Mouse (Mus musculus) embryo, embryonic 9.5 days (tissue): ENCODE measurements around the gene Gm9837.
"Not testable (repeated sequence)": the region's sequence is repeated elsewhere in the genome, so short reads cannot be mapped to it uniquely, and the experiment has no call there.

ENCODE experiments used
- DNase-seq: peaks from one replicate; pipeline ENCODE4 v3.0.0-alpha.2; 2017; ENCODE audit errors: extremely low spot score

The Gm9837 gene

DNA sequence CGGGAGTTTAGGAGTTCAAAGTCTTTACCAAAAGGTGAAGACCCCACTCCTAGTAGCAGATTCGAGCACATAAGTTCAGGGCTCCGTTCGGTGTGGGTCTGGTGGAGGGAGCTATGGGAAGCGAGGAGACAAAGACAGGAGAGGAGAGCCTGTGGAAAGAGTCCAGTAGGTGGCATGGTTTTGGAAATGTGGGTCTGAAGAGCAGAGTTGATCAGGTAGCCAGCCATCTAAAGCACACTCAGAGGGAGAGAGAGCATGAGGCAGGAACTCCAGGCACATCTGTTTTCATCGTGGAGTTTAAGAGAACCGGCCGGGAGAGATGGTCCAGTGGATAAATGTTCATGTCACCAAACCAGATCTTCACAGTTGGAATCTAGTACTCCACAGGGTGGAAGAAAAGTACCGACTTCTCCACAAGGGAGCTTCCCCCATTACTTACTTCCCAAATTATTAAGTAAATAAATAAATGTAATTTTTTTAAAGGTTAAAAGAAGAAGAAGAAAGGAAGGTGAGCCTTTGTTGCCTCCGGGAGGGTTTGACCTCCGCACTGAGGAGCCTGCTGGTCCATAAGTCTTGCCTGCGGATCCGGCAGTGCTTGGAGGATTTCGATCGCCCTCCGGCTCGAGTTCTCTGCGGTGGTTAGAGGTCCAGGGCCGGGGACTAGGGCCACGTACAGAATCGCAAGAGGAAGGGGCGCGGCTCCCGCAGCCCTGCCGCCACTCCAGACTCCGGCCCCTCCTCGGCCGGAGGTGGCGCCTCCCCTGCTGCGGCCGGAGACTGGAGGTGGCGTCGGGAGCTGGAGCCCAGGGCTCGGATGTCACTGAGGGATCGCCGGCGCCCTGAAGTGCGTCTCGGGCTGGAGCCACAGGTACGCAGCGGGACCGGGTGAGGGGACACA lies 13.6 kb downstream of the Gm9837 start, which contains the start of the genes Gm10447 and Shroom1:
TSS of gene Gm10447 (minus strand) at position 637 of the 898 bp plus-strand sequence.
TSS of gene Shroom1 (plus strand) at position 732 of the 898 bp plus-strand sequence.
- DNase-seq: peak; percentile 68

- DNase-seq: no peak
These were observed 17.2 kb downstream of the Gm9837 start for GRCm38 (mm10) chr11:53453031-53453430.

DNA sequence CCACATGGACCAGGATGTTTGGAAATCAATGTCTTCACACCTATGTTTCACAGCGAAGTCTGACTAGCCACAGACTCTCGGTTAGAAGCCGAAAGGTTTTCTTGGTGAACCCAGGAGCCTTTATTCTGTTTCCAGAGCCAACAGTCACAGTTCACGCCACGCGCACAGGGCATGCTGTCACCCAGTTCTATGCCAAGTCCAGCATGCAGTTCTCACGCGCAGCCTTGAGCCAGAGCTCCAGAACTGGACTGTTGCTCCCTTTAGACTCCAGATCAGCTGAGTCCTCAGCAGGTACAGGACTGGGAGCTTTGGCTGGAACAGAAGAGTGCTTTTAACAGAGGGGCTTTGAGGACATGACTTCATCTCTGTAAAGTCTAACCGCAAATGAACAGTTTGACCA lies 17.9 kb downstream of the Gm9837 start:
- DNase-seq: no peak

GRCm38 (mm10) chr11:53451361-53451760 lies 18.9 kb downstream of the Gm9837 start:
- DNase-seq: no peak

GRCm38 (mm10) chr11:53450070-53450705 lies 20.1 kb downstream of the Gm9837 start:
- DNase-seq: no peak

DNA sequence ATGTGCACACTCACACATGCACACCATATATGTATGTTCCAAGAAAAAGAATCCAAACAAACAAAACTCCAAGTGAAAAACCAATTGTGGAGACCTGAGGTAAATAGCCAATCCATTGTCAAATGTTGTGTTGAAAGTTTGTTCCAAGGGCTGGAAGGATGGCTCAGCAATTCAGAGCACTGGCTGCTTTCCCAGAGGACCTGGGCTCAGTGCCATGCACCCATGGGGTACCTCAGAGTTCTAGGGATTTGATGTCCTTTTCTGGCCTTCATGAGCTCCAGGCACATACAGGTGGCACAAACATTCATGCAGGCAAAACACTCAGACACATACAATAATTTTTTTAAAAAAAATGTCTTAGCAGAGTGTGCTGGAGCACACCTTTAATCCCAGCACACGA lies 21.8 kb downstream of the Gm9837 start:
- no peak for DNase-seq

DNA sequence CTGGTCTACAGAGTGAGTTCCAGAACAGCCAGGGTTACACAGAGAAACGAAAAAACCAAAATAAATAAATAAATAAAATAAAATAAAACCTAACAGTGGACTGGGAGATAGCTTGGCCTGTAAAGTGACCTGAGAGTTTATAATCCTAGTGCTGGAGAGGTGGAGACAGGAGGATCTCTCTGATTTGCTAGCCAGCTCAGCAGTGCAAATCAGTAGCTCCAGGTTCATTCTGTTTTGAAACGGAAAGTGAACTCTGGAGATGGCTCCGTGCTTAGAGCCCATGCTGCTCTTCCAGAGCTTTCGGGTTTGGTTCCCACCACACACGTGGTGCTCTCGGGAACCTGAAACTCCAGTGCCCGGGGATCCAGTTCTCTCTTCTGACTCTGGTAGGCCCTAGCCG lies 22.3 kb downstream of the Gm9837 start:
- DNase-seq: no peak

- no peak for DNase-seq
These were observed 24.1 kb downstream of the Gm9837 start for GRCm38 (mm10) chr11:53446183-53446582.

- no peak for DNase-seq
These were observed 24.7 kb downstream of the Gm9837 start for GRCm38 (mm10) chr11:53445562-53445961.

DNA sequence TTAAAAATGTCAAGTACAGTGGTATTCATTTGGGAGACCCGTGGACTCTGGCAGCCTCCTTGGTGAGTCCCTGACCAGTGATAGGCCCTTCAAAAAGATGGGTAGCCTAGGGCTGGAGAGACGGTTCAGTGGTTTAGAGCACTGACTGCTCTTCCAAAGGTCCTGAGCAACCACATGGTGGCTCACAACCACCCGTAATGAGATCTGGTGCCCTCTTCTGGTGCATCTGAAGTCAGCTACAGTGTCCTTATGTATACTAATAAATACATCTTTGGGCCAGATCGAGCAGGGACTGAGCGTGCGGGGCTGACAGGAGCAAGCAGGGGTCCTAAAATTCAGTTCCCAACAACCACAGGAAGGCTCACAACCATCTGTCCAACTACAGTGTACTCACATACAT lies 26.4 kb downstream of the Gm9837 start:
- no peak for DNase-seq

DNA sequence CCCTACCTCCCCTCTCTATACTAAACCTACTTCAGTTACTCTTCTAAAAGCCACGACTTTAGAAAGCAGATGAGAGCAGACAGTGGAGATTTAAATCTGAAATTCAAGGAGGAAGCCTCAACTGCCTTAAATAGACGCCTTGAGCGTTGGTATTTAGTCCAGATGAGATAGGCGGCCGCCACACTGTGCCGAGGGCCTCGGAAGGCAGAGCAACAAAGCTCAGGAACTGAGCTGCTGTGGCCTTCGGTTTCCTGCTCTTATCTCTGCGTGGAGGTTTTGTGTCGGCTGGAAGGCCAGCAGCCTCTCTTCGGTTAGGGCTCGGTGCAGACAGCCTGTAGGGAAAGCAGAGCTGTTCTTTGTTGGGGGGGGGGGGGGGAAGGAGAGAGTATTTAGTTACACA lies 28.4 kb downstream of the Gm9837 start:
- no peak for DNase-seq

GRCm38 (mm10) chr11:53436338-53436737 lies 33.9 kb downstream of the Gm9837 start:
- no peak for DNase-seq

DNA sequence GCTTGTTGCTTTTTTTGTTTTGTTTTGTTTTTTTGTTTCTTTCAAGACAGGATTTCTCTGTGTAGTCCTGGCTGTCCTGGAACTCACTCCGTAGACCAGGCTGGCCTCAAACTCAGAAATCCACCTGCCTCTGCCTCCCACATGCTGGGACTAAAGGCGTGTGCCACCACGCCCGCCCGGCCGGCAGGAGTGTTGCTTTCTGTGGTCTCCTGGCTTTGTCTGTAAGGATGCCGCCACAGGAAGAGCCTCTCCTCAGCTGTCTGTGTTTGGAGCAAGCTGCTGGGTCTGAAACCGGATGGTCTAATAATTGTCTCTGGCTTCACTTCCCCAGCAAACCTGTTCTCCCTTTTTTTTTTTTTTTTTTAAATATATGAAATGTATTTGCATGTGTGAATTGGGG lies 34.8 kb downstream of the Gm9837 start:
- no peak for DNase-seq

DNA sequence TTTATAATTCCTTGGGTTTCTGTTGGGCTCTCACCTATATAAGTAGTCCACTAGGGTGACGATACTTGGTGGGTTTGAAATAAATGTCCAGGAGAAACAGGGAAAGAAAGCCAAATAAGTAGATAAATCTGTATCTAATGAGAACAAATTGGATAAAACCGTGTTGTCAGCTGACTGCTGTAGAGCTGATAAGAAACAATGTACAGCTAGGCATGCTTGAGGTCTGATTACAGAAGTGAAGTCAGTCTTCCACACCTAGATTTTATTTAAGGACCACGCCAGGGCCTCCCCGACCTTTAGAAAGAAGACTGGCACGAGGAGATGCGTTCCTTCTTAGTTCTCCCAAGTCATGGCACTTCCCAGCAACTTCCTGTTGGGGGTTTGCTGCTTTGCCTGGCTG lies 37.2 kb downstream of the Gm9837 start:
- no peak for DNase-seq

- no peak for DNase-seq
These were observed 38.8 kb downstream of the Gm9837 start for GRCm38 (mm10) chr11:53431347-53432056.

DNA sequence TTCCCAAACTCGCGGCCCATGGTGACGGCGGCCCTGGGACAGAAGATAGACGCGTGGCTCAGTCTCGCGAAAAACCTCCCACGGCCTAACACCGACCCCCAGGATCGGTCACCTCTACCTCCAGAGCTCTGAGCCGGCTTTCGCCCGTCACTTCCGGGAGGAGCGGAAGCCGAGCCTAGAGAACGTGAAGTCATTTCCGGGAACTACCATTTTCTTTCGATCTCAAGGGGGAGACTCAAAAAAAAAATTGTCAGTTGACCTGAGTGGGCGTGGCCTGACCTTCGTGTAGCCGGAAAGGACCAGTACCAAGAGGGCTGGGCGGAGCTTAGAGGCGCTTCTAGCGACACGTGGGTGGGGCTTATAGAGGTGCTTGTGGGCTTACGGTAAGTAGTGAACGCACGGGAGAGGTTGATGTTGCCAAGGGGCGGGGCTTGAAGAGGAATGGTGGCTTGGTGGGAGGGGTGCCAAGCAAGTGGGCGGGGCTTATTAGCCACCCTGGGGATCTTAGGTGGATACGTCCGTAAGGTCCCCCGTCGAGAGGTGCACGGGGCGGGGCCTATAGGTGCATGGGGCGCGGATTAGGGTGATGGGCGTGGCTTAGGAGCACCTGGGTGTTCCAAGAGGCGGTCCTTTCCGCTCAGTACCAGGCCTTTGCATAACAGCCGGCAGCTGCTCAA lies 39.5 kb downstream of the Gm9837 start, which contains the start of the genes Uqcrq and Gdf9:
TSS of gene Uqcrq (minus strand) at position 162 of the 677 bp plus-strand sequence.
TSS of gene Gdf9 (plus strand) at position 354 of the 677 bp plus-strand sequence.
- DNase-seq: peak; percentile 98

DNA sequence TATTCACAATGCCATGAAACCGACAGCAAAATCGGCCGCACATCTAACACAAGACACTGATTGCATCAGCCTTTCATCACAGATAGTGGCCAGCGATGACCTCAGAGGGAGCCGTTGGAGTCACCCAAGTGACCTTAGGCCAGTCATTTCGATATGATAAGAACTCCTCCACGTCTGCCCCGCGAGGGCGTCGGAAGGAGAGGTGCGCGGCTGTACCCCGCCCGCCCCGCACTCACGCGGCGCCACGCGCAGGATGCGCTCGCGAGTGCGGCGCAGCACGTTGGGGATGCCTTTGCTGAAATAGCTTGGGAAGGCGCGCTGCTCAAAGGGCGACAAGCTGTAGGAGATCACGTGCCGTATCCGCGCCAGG lies 40.0 kb downstream of the Gm9837 start:
- DNase-seq: no peak

DNA sequence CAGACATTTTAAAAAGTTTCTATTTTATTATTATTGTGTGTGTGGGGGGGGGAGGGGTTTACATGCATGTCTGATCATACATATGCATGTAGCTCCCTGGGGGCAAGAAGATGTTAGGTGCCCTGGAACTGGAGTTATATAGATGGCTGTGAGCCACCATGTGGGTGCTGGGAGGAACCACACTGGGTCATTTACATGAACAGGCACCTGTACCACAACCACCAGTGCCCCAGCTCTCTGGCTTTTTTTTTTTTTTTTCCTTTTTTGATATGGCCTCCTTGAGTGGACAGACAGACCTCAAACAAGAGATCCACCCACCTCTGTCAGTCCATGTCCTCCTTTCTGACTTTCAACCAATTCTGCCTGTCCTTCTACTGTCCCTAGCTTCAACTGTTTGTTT lies 41.1 kb downstream of the Gm9837 start:
- no peak for DNase-seq

GRCm38 (mm10) chr11:53428716-53429057 lies 41.6 kb downstream of the Gm9837 start:
- no peak for DNase-seq

- no peak for DNase-seq
These were observed 42.1 kb downstream of the Gm9837 start for GRCm38 (mm10) chr11:53427993-53428715.

- not testable (repeated sequence) for DNase-seq
These were observed 43.4 kb downstream of the Gm9837 start for GRCm38 (mm10) chr11:53426914-53427313.
